Mouse (Mus musculus) kidney, postnatal 0 days (tissue): ENCODE results near the gene Gm20695. TPM values are rescaled to one million over a fixed set of nuclear protein-coding genes. Genes with fewer than 3 reads are reported as not detected.
"Not testable (repeated sequence)": the region's sequence is repeated elsewhere in the genome, so short reads cannot be mapped to it uniquely, and the experiment has no call there.

Experiments
- ATAC-seq: fragments of 200-750 bp; cut with Nextera tagmentation; replicated peaks from 2 replicates; pipeline ENCODE4 v1.8.0; 2017; ENCODE audit warnings: low read depth, moderate number of reproducible peaks, moderate TSS enrichment, moderate library complexity; ENCODE audit not compliant: low FRiP score
- DNase-seq: peaks from one replicate; pipeline ENCODE4 v3.0.0-alpha.2; 2016; ENCODE audit warnings: low spot score
- H3K27ac ChIP-seq: fragments of 300-500 bp; sonication (generic); 2 replicates; pipeline ENCODE4 v1.5.1; 2014; ENCODE audit warnings: mild to moderate bottlenecking
- H3K27me3 ChIP-seq: fragments of 300-500 bp; sonication (generic); 2 replicates; pipeline ENCODE4 v1.6.1; 2014; ENCODE audit warnings: low read length, mixed read lengths; ENCODE audit not compliant: insufficient read depth
- H3K36me3 ChIP-seq: fragments of 300-500 bp; sonication (generic); 2 replicates; pipeline ENCODE4 v1.6.1; 2014; ENCODE audit warnings: low read length, mixed read lengths; ENCODE audit not compliant: insufficient read depth
- H3K4me1 ChIP-seq: fragments of 300-500 bp; sonication (generic); replicated peaks from 2 replicates; pipeline ENCODE4 v1.6.1; 2014; ENCODE audit warnings: antibody characterized with exemption, low read length, mixed read lengths; ENCODE audit not compliant: insufficient read depth
- H3K4me2 ChIP-seq: fragments of 300-500 bp; sonication (generic); 2 replicates; pipeline ENCODE4 v1.6.1; 2014; ENCODE audit warnings: mild to moderate bottlenecking, low read length, moderate library complexity, mixed read lengths
- H3K4me3 ChIP-seq: fragments of 300-500 bp; sonication (generic); replicated peaks from 2 replicates; pipeline ENCODE4 v1.5.1; 2014; ENCODE audit warnings: low read depth, low read length
- H3K9ac ChIP-seq: fragments of 300-500 bp; sonication (generic); 2 replicates; pipeline ENCODE4 v1.6.1; 2014; ENCODE audit warnings: low read depth, low read length
- H3K9me3 ChIP-seq: fragments of 300-500 bp; sonication (generic); replicated peaks from 2 replicates; pipeline ENCODE4 v1.6.1; 2016; ENCODE audit warnings: low read length, inconsistent platforms, mixed read lengths
- CTCF ChIP-seq: IDR thresholded peaks from 2 replicates; pipeline ENCODE4 v1.5.1; 2016; ENCODE audit warnings: antibody characterized with exemption, low read depth, mild to moderate bottlenecking, moderate library complexity
- WGBS: fragments of 180-500 bp; shearing (Covaris S2); extraction: QIAGEN DNeasy Blood & Tissue Kit; methylation state at CpG from one replicate; pipeline ENCODE4 v1.1.7; 2014; 5-methylcytosine and 5-hydroxymethylcytosine counted together
- polyA plus RNA-seq: library from polyadenylated mRNA; unstranded; fragments of >200 nt; fragmentation: Nextera tagmentation; extraction: Ambion mirVana; gene quantifications from 2 replicates; pipeline ENCODE4 v1.2.1, GENCODE M21; 2015

The Gm20695 gene
- polyA plus RNA-seq, 1 experiment from 2014 or later = 2.6 TPM

- DNase-seq = peak; percentile 98
- Histone ChIP-seq H3K27me3 (no peaks in the 10 kb centered on the region), H3K36me3 (no peaks in the 10 kb centered on the region), H3K4me2 (peak within 1 kb of the TSS; percentile 74), H3K4me1 (no peaks in the 10 kb centered on the region), H3K9ac (peak within 1 kb of the TSS; percentile 70), H3K27ac (peak within 1 kb of the TSS; percentile 63), H3K4me3 (peak within 1 kb of the TSS; percentile 68), H3K9me3 (no peaks in the 10 kb centered on the region)
- WGBS = 2% methylated on average over 38 of the region's 38 CpGs
- 0 out of 2 replicates have a peak, but pooled peaks have one; percentile 19 for TF ChIP-seq CTCF
- ATAC-seq = peak; percentile 100
These were observed 37.5 kb upstream of the Gm20695 start, which contains the start of gene Zfp174 for GRCm38 (mm10) chr16:3846711-3847518. Gene Zfp174 (plus strand): TSS chr16:3847268.

GRCm38 (mm10) chr16:3847871-3848270, 36.6 kb upstream of the Gm20695 start:
- peak; percentile 12 for DNase-seq
- no peaks in the 10 kb centered on the region for H3K27me3 ChIP-seq
- H3K9ac ChIP-seq = no peak overlapping the region
- 69% methylated on average over 4 of the region's 4 CpGs for WGBS
- no peaks in the 10 kb centered on the region for H3K4me1 ChIP-seq
- peak overlapping the region; percentile 68 for H3K4me3 ChIP-seq
- peak overlapping the region; percentile 74 for H3K4me2 ChIP-seq
- ATAC-seq = no peak
- no peak overlapping the region for H3K27ac ChIP-seq
- H3K36me3 ChIP-seq = no peaks in the 10 kb centered on the region
- no peaks in the 10 kb centered on the region for H3K9me3 ChIP-seq
- TF ChIP-seq CTCF = no peak

GRCm38 (mm10) chr16:3848416-3848815, 36.0 kb upstream of the Gm20695 start:
- ATAC-seq (no peak), DNase-seq (no peak)
- Histone ChIP-seq H3K27me3 (no peaks in the 10 kb centered on the region), H3K36me3 (no peaks in the 10 kb centered on the region), H3K4me1 (no peaks in the 10 kb centered on the region), H3K4me3 (no peak overlapping the region), H3K27ac (no peak overlapping the region), H3K4me2 (no peak overlapping the region), H3K9me3 (no peaks in the 10 kb centered on the region), H3K9ac (no peak overlapping the region)
- TF ChIP-seq CTCF = no peak
- 81% methylated on average over 3 of the region's 3 CpGs for WGBS

GRCm38 (mm10) chr16:3851301-3851700, 33.1 kb upstream of the Gm20695 start:
- not testable (repeated sequence) for ATAC-seq, H3K9me3 ChIP-seq, DNase-seq, H3K4me2 ChIP-seq, H3K36me3 ChIP-seq, H3K4me3 ChIP-seq, H3K27ac ChIP-seq, H3K4me1 ChIP-seq, H3K9ac ChIP-seq, H3K27me3 ChIP-seq
- WGBS = 86% methylated on average over 9 of the region's 13 CpGs

GRCm38 (mm10) chr16:3852586-3852985, 31.9 kb upstream of the Gm20695 start:
- no peak overlapping the region for H3K4me2 ChIP-seq
- H3K9ac ChIP-seq = no peak overlapping the region
- H3K4me1 ChIP-seq = no peaks in the 10 kb centered on the region
- no peaks in the 10 kb centered on the region for H3K9me3 ChIP-seq
- DNase-seq (no peak), ATAC-seq (no peak)
- WGBS = 37% methylated on average over 12 of the region's 12 CpGs
- no peaks in the 10 kb centered on the region for H3K36me3 ChIP-seq
- no peak for TF ChIP-seq CTCF
- no peak overlapping the region for H3K4me3 ChIP-seq
- no peak overlapping the region for H3K27ac ChIP-seq
- H3K27me3 ChIP-seq = no peaks in the 10 kb centered on the region

GRCm38 (mm10) chr16:3854437-3855182, 29.8 kb upstream of the Gm20695 start:
- Histone ChIP-seq H3K4me2 (no peak overlapping the region), H3K9me3 (no peaks in the 10 kb centered on the region), H3K36me3 (no peaks in the 10 kb centered on the region), H3K9ac (no peak overlapping the region), H3K4me1 (no peaks in the 10 kb centered on the region), H3K4me3 (no peak overlapping the region), H3K27me3 (no peaks in the 10 kb centered on the region), H3K27ac (0 out of 2 replicates have a peak overlapping the region, but pooled peaks have one; percentile 5)
- DNase-seq (peak; percentile 58), ATAC-seq (peak; percentile 54; the same call in 1 of the 2 replicates)
- WGBS = 50% methylated on average over 11 of the region's 11 CpGs
- TF ChIP-seq CTCF = no peak
